Mouse (Mus musculus) yolk sac, embryonic 10.5 days (tissue): ENCODE results near the gene Vkorc1l1.
"Not testable (repeated sequence)": the region's sequence is repeated elsewhere in the genome, so short reads cannot be mapped to it uniquely, and the experiment has no call there.

Source experiments
- DNase-seq: peaks from one replicate; pipeline ENCODE4 v3.0.0-alpha.2; 2017; ENCODE audit warnings: low spot score

Vkorc1l1 gene

GRCm38 (mm10) chr5:129941495-129942045, at the start of gene Vkorc1l1:
TSS of gene Vkorc1l1 (plus strand) at chr5:129941970.
- peak; percentile 99 for DNase-seq

GRCm38 (mm10) chr5:129895198-129896088, 46.3 kb upstream of the Vkorc1l1 start, which contains the start of gene Zbed5:
TSS of gene Zbed5 (plus strand) at chr5:129895723.
- peak; percentile 91 for DNase-seq

- no peak for DNase-seq
Measured at GRCm38 (mm10) chr5:129898449-129898848, 43.3 kb upstream of the Vkorc1l1 start, which contains the start of gene Phkg1. TSS of gene Phkg1 (minus strand) at chr5:129898549.

GRCm38 (mm10) chr5:129907775-129908174, 34.0 kb upstream of the Vkorc1l1 start:
- DNase-seq, result no peak

- DNase-seq, result peak; percentile 91
Measured at GRCm38 (mm10) chr5:129908242-129908965, 33.4 kb upstream of the Vkorc1l1 start, which contains the start of gene Nupr1l. TSS of gene Nupr1l (plus strand) at chr5:129908540.

- no peak for DNase-seq
Measured at GRCm38 (mm10) chr5:129909147-129909546, 32.6 kb upstream of the Vkorc1l1 start.

- DNase-seq, result no peak
Measured at GRCm38 (mm10) chr5:129909591-129909990, 32.2 kb upstream of the Vkorc1l1 start.

- no peak for DNase-seq
Measured at GRCm38 (mm10) chr5:129914024-129914423, 27.7 kb upstream of the Vkorc1l1 start.

GRCm38 (mm10) chr5:129915491-129915890, 26.3 kb upstream of the Vkorc1l1 start:
- not testable (repeated sequence) for DNase-seq

- no peak for DNase-seq
Measured at GRCm38 (mm10) chr5:129918065-129918651, 23.6 kb upstream of the Vkorc1l1 start.

- DNase-seq, result no peak
Measured at GRCm38 (mm10) chr5:129918752-129919151, 23.0 kb upstream of the Vkorc1l1 start.

GRCm38 (mm10) chr5:129919320-129919719, 22.4 kb upstream of the Vkorc1l1 start:
- DNase-seq, result no peak

- no peak for DNase-seq
Measured at GRCm38 (mm10) chr5:129921972-129922371, 19.8 kb upstream of the Vkorc1l1 start.

GRCm38 (mm10) chr5:129924820-129925452, 16.8 kb upstream of the Vkorc1l1 start:
- DNase-seq, result peak; percentile 49

GRCm38 (mm10) chr5:129925933-129926332, 15.8 kb upstream of the Vkorc1l1 start:
- DNase-seq, result peak; percentile 45

GRCm38 (mm10) chr5:129929924-129930855, 11.6 kb upstream of the Vkorc1l1 start:
- DNase-seq, result peak; percentile 68

GRCm38 (mm10) chr5:129936941-129937340, 4.8 kb upstream of the Vkorc1l1 start:
- DNase-seq, result no peak

- no peak for DNase-seq
Measured at GRCm38 (mm10) chr5:129940281-129940680, 1.5 kb upstream of the Vkorc1l1 start.

- DNase-seq, result no peak
Measured at GRCm38 (mm10) chr5:129940736-129941494, 855 bp upstream of the Vkorc1l1 start.
